Mouse (Mus musculus) cerebellum, adult 2 months (tissue): ENCODE results near the gene Syna.

Experiments used
- CTCF ChIP-seq: fragments of 200-500 bp; IDR thresholded peaks from 2 replicates; pipeline ENCODE4 v1.5.1; 2011; ENCODE audit warnings: low read depth, mild to moderate bottlenecking, control low read depth, low read length, moderate library complexity, borderline replicate concordance; ENCODE audit not compliant: insufficient read depth
- POLR2A ChIP-seq: fragments of 200-500 bp; IDR thresholded peaks from 2 replicates; pipeline ENCODE4 v1.6.1; 2011; ENCODE audit warnings: low read length, control low read depth, borderline replicate concordance; ENCODE audit not compliant: insufficient read depth

DNA sequence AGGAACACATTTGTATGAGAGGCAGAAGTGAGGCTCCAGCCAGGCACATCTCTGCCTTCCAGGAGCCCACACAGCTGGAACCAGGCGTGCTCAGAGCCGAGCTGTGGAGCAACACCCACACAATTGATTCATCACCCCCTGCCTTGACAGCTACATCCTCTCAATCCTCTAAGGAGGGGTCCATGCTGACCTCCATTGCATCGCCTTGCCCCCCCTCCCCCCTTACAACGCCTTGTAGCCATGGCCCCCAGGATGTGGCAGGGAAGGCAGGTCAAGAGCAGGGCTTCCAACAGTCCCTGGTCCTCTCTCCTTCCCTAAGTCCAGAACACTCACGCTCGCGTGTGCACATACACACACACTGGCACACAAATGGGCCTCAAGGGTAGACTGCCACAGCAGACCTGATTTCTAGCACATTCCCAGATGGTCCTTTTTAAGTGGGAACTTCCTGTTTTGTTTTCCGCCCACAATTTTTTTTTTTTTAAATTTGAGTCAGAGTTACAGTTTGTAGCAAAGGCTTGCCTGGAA is 9.1 kb upstream of the Syna start:
- no peak for TF ChIP-seq CTCF
- TF ChIP-seq POLR2A = no peak
